Mouse (Mus musculus): ENCODE data around the gene Il1rapl1. TPM values are rescaled to one million over a fixed set of nuclear protein-coding genes. Genes with fewer than 3 reads are reported as not detected.

Il1rapl1 gene
- polyA plus RNA-seq, 1 experiment = not detected

- no peaks in the 10 kb centered on the region for H3K27me3 ChIP-seq (replicated peaks)
- no peaks in the 10 kb centered on the region for H3K9me3 ChIP-seq
- H3K4me1 ChIP-seq = no peaks in the 10 kb centered on the region
- TF ChIP-seq FLI1 (IDR thresholded peaks at IDR 0.05; ENCODE audit: low read length) = no peak
- TF ChIP-seq GATA1 (IDR thresholded peaks at IDR 0.05; ENCODE audit: borderline replicate concordance, low read length) = no peak
- no peaks in the 10 kb centered on the region for H3K36me3 ChIP-seq (replicated peaks; ENCODE audit: low read length)
- H3K4me3 ChIP-seq (replicated peaks) = no peak overlapping the region
These were observed 1160.3 kb downstream of the Il1rapl1 start for GRCm38 (mm10) chrX:86955126-86955525.

- Histone ChIP-seq H3K4me3 (replicated peaks) (no peak overlapping the region), H3K4me1 (no peaks in the 10 kb centered on the region), H3K9me3 (no peaks in the 10 kb centered on the region), H3K36me3 (replicated peaks; ENCODE audit: low read length) (no peaks in the 10 kb centered on the region), H3K27me3 (replicated peaks) (no peaks in the 10 kb centered on the region)
- TF ChIP-seq GATA1 (IDR thresholded peaks at IDR 0.05; ENCODE audit: borderline replicate concordance, low read length) (no peak), FLI1 (IDR thresholded peaks at IDR 0.05; ENCODE audit: low read length) (no peak)
These were observed 1160.8 kb downstream of the Il1rapl1 start for GRCm38 (mm10) chrX:86954614-86955013.

- peak overlapping the region; percentile 76 for H3K4me3 ChIP-seq (replicated peaks)
- no peaks in the 10 kb centered on the region for H3K4me1 ChIP-seq
- no peaks in the 10 kb centered on the region for H3K27me3 ChIP-seq (replicated peaks)
- no peaks in the 10 kb centered on the region for H3K9me3 ChIP-seq
- H3K36me3 ChIP-seq (replicated peaks; ENCODE audit: low read length) = no peaks in the 10 kb centered on the region
- TF ChIP-seq GATA1 (IDR thresholded peaks at IDR 0.05; ENCODE audit: borderline replicate concordance, low read length) (no peak), FLI1 (IDR thresholded peaks at IDR 0.05; ENCODE audit: low read length) (no peak)
These were observed 1164.5 kb downstream of the Il1rapl1 start for GRCm38 (mm10) chrX:86950940-86951339.

GRCm38 (mm10) chrX:86949112-86949511, 1166.3 kb downstream of the Il1rapl1 start:
- TF ChIP-seq GATA1 (IDR thresholded peaks at IDR 0.05; ENCODE audit: borderline replicate concordance, low read length) (no peak), FLI1 (IDR thresholded peaks at IDR 0.05; ENCODE audit: low read length) (no peak)
- no peaks in the 10 kb centered on the region for H3K4me1 ChIP-seq
- no peak overlapping the region for H3K4me3 ChIP-seq (replicated peaks)
- H3K27me3 ChIP-seq (replicated peaks) = no peaks in the 10 kb centered on the region
- no peaks in the 10 kb centered on the region for H3K36me3 ChIP-seq (replicated peaks; ENCODE audit: low read length)
- no peaks in the 10 kb centered on the region for H3K9me3 ChIP-seq

GRCm38 (mm10) chrX:86854835-86855234, 1260.6 kb downstream of the Il1rapl1 start:
- peaks cover 1% of the 10 kb centered on the region for H3K27me3 ChIP-seq (replicated peaks)
- H3K4me1 ChIP-seq = no peaks in the 10 kb centered on the region
- no peaks in the 10 kb centered on the region for H3K9me3 ChIP-seq
- no peak overlapping the region for H3K4me3 ChIP-seq (replicated peaks)
- no peaks in the 10 kb centered on the region for H3K36me3 ChIP-seq (replicated peaks; ENCODE audit: low read length)
- no peak for TF ChIP-seq FLI1 (IDR thresholded peaks at IDR 0.05; ENCODE audit: low read length)

GRCm38 (mm10) chrX:86808218-86808617, 1307.2 kb downstream of the Il1rapl1 start:
- H3K36me3 ChIP-seq (replicated peaks; ENCODE audit: low read length) = no peaks in the 10 kb centered on the region
- H3K4me3 ChIP-seq (replicated peaks) = no peak overlapping the region
- TF ChIP-seq GATA1 (IDR thresholded peaks at IDR 0.05; ENCODE audit: borderline replicate concordance, low read length) (no peak), FLI1 (IDR thresholded peaks at IDR 0.05; ENCODE audit: low read length) (no peak)
- H3K27me3 ChIP-seq (replicated peaks) = no peaks in the 10 kb centered on the region
- H3K9me3 ChIP-seq = no peaks in the 10 kb centered on the region
- H3K4me1 ChIP-seq = no peaks in the 10 kb centered on the region

- no peaks in the 10 kb centered on the region for H3K36me3 ChIP-seq (replicated peaks; ENCODE audit: low read length)
- H3K4me1 ChIP-seq = no peaks in the 10 kb centered on the region
- no peaks in the 10 kb centered on the region for H3K9me3 ChIP-seq
- H3K27me3 ChIP-seq (replicated peaks) = no peaks in the 10 kb centered on the region
- H3K4me3 ChIP-seq (replicated peaks) = no peak overlapping the region
- TF ChIP-seq FLI1 (IDR thresholded peaks at IDR 0.05; ENCODE audit: low read length) (no peak), GATA1 (IDR thresholded peaks at IDR 0.05; ENCODE audit: borderline replicate concordance, low read length) (no peak)
These were observed 1312.7 kb downstream of the Il1rapl1 start for GRCm38 (mm10) chrX:86802725-86803124.

GRCm38 (mm10) chrX:86728803-86729202, 1386.6 kb downstream of the Il1rapl1 start:
- Histone ChIP-seq H3K27me3 (replicated peaks) (no peaks in the 10 kb centered on the region), H3K4me3 (replicated peaks) (no peak overlapping the region)
- TF ChIP-seq GATA1 (IDR thresholded peaks at IDR 0.05; ENCODE audit: borderline replicate concordance, low read length) = no peak

More at GRCm38 (mm10) chrX:86728803-86729202, 1386.6 kb downstream of the Il1rapl1 start:
- H3K4me1 ChIP-seq = no peaks in the 10 kb centered on the region
- H3K36me3 ChIP-seq (replicated peaks; ENCODE audit: low read length) = no peaks in the 10 kb centered on the region
- H3K9me3 ChIP-seq = no peaks in the 10 kb centered on the region

All from megakaryocyte, embryonic 14.5 days (primary cell).